Mouse (Mus musculus) embryonic facial prominence, embryonic 14.5 days (tissue): ENCODE data around the gene Ambra1. TPM values are rescaled to one million over a fixed set of nuclear protein-coding genes. Genes with fewer than 3 reads are reported as not detected.
"Not testable (repeated sequence)": the region's sequence is repeated elsewhere in the genome, so short reads cannot be mapped to it uniquely, and the experiment has no call there.

Source experiments
- ATAC-seq: fragments of 200-750 bp; cut with Nextera tagmentation; 2 replicates; pipeline ENCODE4 v1.8.0; 2017; ENCODE audit warnings: low read depth, moderate number of reproducible peaks, moderate TSS enrichment
- DNase-seq: peaks from one replicate; pipeline ENCODE4 v3.0.0-alpha.2; 2015; ENCODE audit warnings: low spot score
- H3K27ac ChIP-seq: fragments of 300-500 bp; sonication (generic); replicated peaks from 2 replicates; pipeline ENCODE4 v1.5.1; 2014; ENCODE audit warnings: low read depth, mild to moderate bottlenecking, low read length, moderate library complexity
- H3K27me3 ChIP-seq: fragments of 300-500 bp; sonication (generic); replicated peaks from 2 replicates; pipeline ENCODE4 v1.6.1; 2014; ENCODE audit warnings: low read length; ENCODE audit not compliant: control insufficient read depth, insufficient read depth
- H3K36me3 ChIP-seq: fragments of 300-500 bp; sonication (generic); 2 replicates; pipeline ENCODE4 v1.6.1; 2014; ENCODE audit warnings: low read length, mixed read lengths; ENCODE audit not compliant: control insufficient read depth, insufficient read depth
- H3K4me1 ChIP-seq: fragments of 300-500 bp; sonication (generic); 2 replicates; pipeline ENCODE4 v1.6.1; 2014; ENCODE audit warnings: antibody characterized with exemption, low read length; ENCODE audit not compliant: control insufficient read depth, insufficient read depth
- H3K4me2 ChIP-seq: fragments of 300-500 bp; sonication (generic); 2 replicates; pipeline ENCODE4 v1.6.1; 2014; ENCODE audit warnings: low read depth, mild to moderate bottlenecking, low read length, moderate library complexity, mixed read lengths
- H3K4me3 ChIP-seq: fragments of 300-500 bp; sonication (generic); 2 replicates; pipeline ENCODE4 v1.5.1; 2014; ENCODE audit warnings: low read depth, mild to moderate bottlenecking, low read length
- H3K9ac ChIP-seq: fragments of 300-500 bp; sonication (generic); 2 replicates; pipeline ENCODE4 v1.6.1; 2014; ENCODE audit warnings: low read depth, mild to moderate bottlenecking, low read length, moderate library complexity, mixed read lengths
- H3K9me3 ChIP-seq: fragments of 300-500 bp; sonication (generic); 2 replicates; pipeline ENCODE4 v1.6.1; 2016; ENCODE audit warnings: low read length; ENCODE audit not compliant: control insufficient read depth
- WGBS: fragments of 180-500 bp; shearing (Covaris S2); extraction: QIAGEN DNeasy Blood & Tissue Kit; methylation state at CpG from one replicate; pipeline ENCODE4 v1.1.7; 2014; 5-methylcytosine and 5-hydroxymethylcytosine counted together
- polyA plus RNA-seq: library from polyadenylated mRNA; unstranded; fragments of >200 nt; fragmentation: Nextera tagmentation; extraction: Ambion mirVana; gene quantifications from 2 replicates; pipeline ENCODE4 v1.2.1, GENCODE M21; 2014

Ambra1 gene
- polyA plus RNA-seq, 1 experiment from 2014 or later = 15.3 TPM

- no peak for ATAC-seq
- Histone ChIP-seq H3K9me3 (no peaks in the 10 kb centered on the region), H3K36me3 (peaks cover 22% of the 10 kb centered on the region), H3K4me3 (no peak overlapping the region), H3K4me2 (no peak overlapping the region), H3K27ac (no peak overlapping the region), H3K9ac (no peak overlapping the region), H3K27me3 (no peaks in the 10 kb centered on the region), H3K4me1 (no peaks in the 10 kb centered on the region)
- DNase-seq = no peak
Observed at GRCm38 (mm10) chr2:91723951-91724350, 6.0 kb upstream of the Ambra1 start.

- 52% methylated on average over 2 of the region's 2 CpGs for WGBS
- Histone ChIP-seq H3K4me3 (no peak overlapping the region), H3K4me2 (no peak overlapping the region), H3K9ac (no peak overlapping the region), H3K9me3 (no peaks in the 10 kb centered on the region), H3K36me3 (peaks cover 15% of the 10 kb centered on the region), H3K27ac (no peak overlapping the region), H3K4me1 (no peaks in the 10 kb centered on the region), H3K27me3 (no peaks in the 10 kb centered on the region)
- DNase-seq (no peak), ATAC-seq (no peak)
Observed at GRCm38 (mm10) chr2:91724716-91725115, 5.2 kb upstream of the Ambra1 start.

- not testable (repeated sequence) for DNase-seq, H3K27ac ChIP-seq
- WGBS = 45% methylated on average over 4 of the region's 4 CpGs
Observed at GRCm38 (mm10) chr2:91725476-91725875, 4.5 kb upstream of the Ambra1 start.

GRCm38 (mm10) chr2:91727011-91727410 is 2.9 kb upstream of the Ambra1 start:
- DNase-seq = no peak
- H3K4me3 ChIP-seq = no peak overlapping the region
- H3K9me3 ChIP-seq = no peaks in the 10 kb centered on the region
- H3K9ac ChIP-seq = no peak overlapping the region
- no peak for ATAC-seq
- H3K27ac ChIP-seq = no peak overlapping the region
- H3K27me3 ChIP-seq = no peaks in the 10 kb centered on the region
- H3K36me3 ChIP-seq = no peaks in the 10 kb centered on the region
- 86% methylated on average over 3 of the region's 3 CpGs for WGBS
- H3K4me1 ChIP-seq = no peaks in the 10 kb centered on the region; the same call in 1 of the 2 replicates
- H3K4me2 ChIP-seq = no peak overlapping the region

More at GRCm38 (mm10) chr2:91725476-91725875, 4.5 kb upstream of the Ambra1 start:
- not testable (repeated sequence) for H3K9me3 ChIP-seq, H3K36me3 ChIP-seq, H3K4me1 ChIP-seq, H3K9ac ChIP-seq, H3K4me2 ChIP-seq, H3K4me3 ChIP-seq, H3K27me3 ChIP-seq, ATAC-seq

- Histone ChIP-seq H3K4me1 (no peaks in the 10 kb centered on the region; the same call in 1 of the 2 replicates), H3K4me2 (peak overlapping the region; percentile 73), H3K36me3 (no peaks in the 10 kb centered on the region), H3K4me3 (peak overlapping the region; percentile 100), H3K9me3 (no peaks in the 10 kb centered on the region), H3K9ac (peak overlapping the region; percentile 97; the same call in 1 of the 2 replicates), H3K27me3 (no peaks in the 10 kb centered on the region), H3K27ac (no peak overlapping the region)
- DNase-seq (no peak), ATAC-seq (no peak)
- 13% methylated on average over 4 of the region's 4 CpGs for WGBS
Observed at GRCm38 (mm10) chr2:91729571-91729970, 363 bp upstream of the Ambra1 start.

GRCm38 (mm10) chr2:91735221-91735620 is 5.3 kb downstream of the Ambra1 start:
- no peaks in the 10 kb centered on the region; the same call in 1 of the 2 replicates for H3K4me1 ChIP-seq
- H3K27ac ChIP-seq = no peak overlapping the region
- no peak for ATAC-seq
- no peaks in the 10 kb centered on the region for H3K36me3 ChIP-seq
- no peak overlapping the region for H3K4me3 ChIP-seq
- H3K9me3 ChIP-seq = no peaks in the 10 kb centered on the region
- no peak for DNase-seq
- H3K9ac ChIP-seq = no peak overlapping the region
- WGBS = 87% methylated on average over 5 of the region's 5 CpGs
- no peak overlapping the region for H3K4me2 ChIP-seq
- no peaks in the 10 kb centered on the region for H3K27me3 ChIP-seq

GRCm38 (mm10) chr2:91739586-91739985 is 9.7 kb downstream of the Ambra1 start:
- Histone ChIP-seq H3K4me3 (no peak overlapping the region), H3K9ac (no peak overlapping the region), H3K9me3 (no peaks in the 10 kb centered on the region), H3K27me3 (no peaks in the 10 kb centered on the region), H3K4me1 (no peaks in the 10 kb centered on the region), H3K36me3 (no peaks in the 10 kb centered on the region), H3K27ac (no peak overlapping the region), H3K4me2 (no peak overlapping the region)
- ATAC-seq (no peak), DNase-seq (no peak)
- WGBS = 91% methylated on average over 1 of the region's 1 CpGs

GRCm38 (mm10) chr2:91744686-91745085 is 14.8 kb downstream of the Ambra1 start:
- Histone ChIP-seq H3K4me1 (no peaks in the 10 kb centered on the region), H3K9ac (no peak overlapping the region), H3K27me3 (no peaks in the 10 kb centered on the region), H3K4me3 (no peak overlapping the region), H3K9me3 (no peaks in the 10 kb centered on the region), H3K27ac (no peak overlapping the region), H3K4me2 (no peak overlapping the region), H3K36me3 (no peaks in the 10 kb centered on the region)
- DNase-seq (no peak), ATAC-seq (no peak)
- WGBS = 88% methylated on average over 5 of the region's 5 CpGs

GRCm38 (mm10) chr2:91749811-91750261 is 19.9 kb downstream of the Ambra1 start:
- H3K9me3 ChIP-seq = no peaks in the 10 kb centered on the region
- no peaks in the 10 kb centered on the region for H3K4me1 ChIP-seq
- no peak overlapping the region for H3K27ac ChIP-seq
- H3K4me3 ChIP-seq = no peak overlapping the region
- H3K36me3 ChIP-seq = no peaks in the 10 kb centered on the region
- no peak overlapping the region for H3K4me2 ChIP-seq
- 68% methylated on average over 2 of the region's 2 CpGs for WGBS
- H3K27me3 ChIP-seq = no peaks in the 10 kb centered on the region
- DNase-seq (no peak), ATAC-seq (no peak)
- H3K9ac ChIP-seq = no peak overlapping the region
